ENCODE assay signal across 7 mouse cellular contexts in the genomic region with DNA sequence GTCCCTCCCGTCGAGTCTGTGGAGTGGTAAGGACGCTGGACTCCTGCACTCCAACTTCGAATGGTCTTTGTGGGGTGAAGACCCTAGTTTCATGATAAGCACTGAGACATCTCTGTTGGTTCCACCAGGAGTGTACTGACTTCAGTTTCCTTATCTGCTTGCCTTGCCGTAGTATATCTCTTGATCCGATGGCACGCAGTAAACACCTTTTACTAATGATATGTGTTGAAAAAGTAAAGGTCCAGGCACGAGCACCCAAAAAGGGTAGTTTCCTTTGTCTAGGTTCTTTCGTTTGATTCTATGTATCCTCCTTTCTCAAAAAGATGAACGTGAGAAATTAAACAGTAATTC. TPM values are rescaled to one million over a fixed set of nuclear protein-coding genes. Genes with fewer than 3 reads are reported as not detected.
A peak's percentile ranks its signal among the peaks of the same experiment; 100 is the strongest.
DNase-seq lines count a peak whose midpoint lies in the region; ATAC-seq lines count a peak whose summit lies in the region.

No protein-coding gene starts in this region.

- H3K9me3 ChIP-seq in megakaryocyte, embryonic 14.5 days = peaks cover 5% of the 10 kb centered on the region; the same call in 1 of the 2 replicates
- no peaks in the 10 kb centered on the region for H3K9me3 ChIP-seq in forebrain, embryonic 13.5 days (replicated peaks)
- H3K9me3 ChIP-seq in liver, embryonic 11.5 days (ENCODE audit: control insufficient read depth, low read length) = no peaks in the 10 kb centered on the region
- H3K9me3 ChIP-seq in stomach, embryonic 16.5 days (replicated peaks; ENCODE audit: control insufficient read depth, low read length) = no peaks in the 10 kb centered on the region

- peak overlapping the region; percentile 93 for H3K4me3 ChIP-seq in megakaryocyte, embryonic 14.5 days (replicated peaks)
- peak overlapping the region; percentile 88 for H3K4me3 ChIP-seq in forebrain, embryonic 13.5 days
- H3K4me3 ChIP-seq in liver, embryonic 11.5 days (ENCODE audit: low read depth, low read length) = peak overlapping the region; percentile 75
- peak overlapping the region; percentile 73 for H3K4me3 ChIP-seq in stomach, embryonic 16.5 days (replicated peaks; ENCODE audit: low read length)

- ATAC-seq in megakaryocyte, adult 5-6 weeks (ENCODE audit: poor library complexity, severe bottlenecking) = no peak; the same call in 1 of the 2 replicates
- no peak for ATAC-seq in forebrain, embryonic 13.5 days
- peak; percentile 25; the same call in 1 of the 2 replicates for ATAC-seq in liver, embryonic 11.5 days (replicated peaks; ENCODE audit: low FRiP score)
- no peak for ATAC-seq in stomach, embryonic 16.5 days (ENCODE audit: insufficient read depth, low FRiP score)

- H3K27ac ChIP-seq in forebrain, embryonic 13.5 days = no peak overlapping the region
- no peak overlapping the region for H3K27ac ChIP-seq in liver, embryonic 11.5 days (ENCODE audit: low read depth, low read length)
- H3K27ac ChIP-seq in stomach, embryonic 16.5 days (ENCODE audit: low read length) = no peak overlapping the region

- no peak for DNase-seq in liver, embryonic 11.5 days (ENCODE audit: low spot score)
- DNase-seq in left cerebral cortex, adult 18-20 months (ENCODE audit: low spot score in 2 of 2) = no peak
- DNase-seq in frontal cortex, postnatal 14 days (ENCODE audit: low spot score in 2 of 2) = no peak

- no peaks in the 10 kb centered on the region for H3K36me3 ChIP-seq in megakaryocyte, embryonic 14.5 days (replicated peaks; ENCODE audit: low read length)
- peaks cover 3% of the 10 kb centered on the region; the same call in 1 of the 2 replicates for H3K36me3 ChIP-seq in forebrain, embryonic 13.5 days (ENCODE audit: poor library complexity, severe bottlenecking)
- H3K36me3 ChIP-seq in liver, embryonic 11.5 days (ENCODE audit: control insufficient read depth, insufficient read depth, low read length) = no peaks in the 10 kb centered on the region
- H3K36me3 ChIP-seq in stomach, embryonic 16.5 days (ENCODE audit: control insufficient read depth, insufficient read depth, low read length) = no peaks in the 10 kb centered on the region

- H3K4me2 ChIP-seq in forebrain, embryonic 13.5 days = peak overlapping the region; percentile 83
- peak overlapping the region; percentile 100 for H3K4me2 ChIP-seq in liver, embryonic 11.5 days
- H3K4me2 ChIP-seq in stomach, embryonic 16.5 days (ENCODE audit: low read depth, low read length) = peak overlapping the region; percentile 99

- peaks cover 50% of the 10 kb centered on the region for H3K27me3 ChIP-seq in megakaryocyte, embryonic 14.5 days (replicated peaks)
- no peaks in the 10 kb centered on the region for H3K27me3 ChIP-seq in forebrain, embryonic 13.5 days
- peaks cover 27% of the 10 kb centered on the region for H3K27me3 ChIP-seq in liver, embryonic 11.5 days (replicated peaks; ENCODE audit: control insufficient read depth, insufficient read depth, low read length)
- H3K27me3 ChIP-seq in stomach, embryonic 16.5 days (ENCODE audit: control insufficient read depth, insufficient read depth, low read length) = peaks cover 27% of the 10 kb centered on the region

- H3K4me1 ChIP-seq in megakaryocyte, embryonic 14.5 days = peaks cover 23% of the 10 kb centered on the region
- peaks cover 11% of the 10 kb centered on the region for H3K4me1 ChIP-seq in forebrain, embryonic 13.5 days
- peaks cover 8% of the 10 kb centered on the region; the same call in 1 of the 2 replicates for H3K4me1 ChIP-seq in liver, embryonic 11.5 days (replicated peaks; ENCODE audit: control insufficient read depth, insufficient read depth, low read length)
- peaks cover 13% of the 10 kb centered on the region; the same call in 1 of the 2 replicates for H3K4me1 ChIP-seq in stomach, embryonic 16.5 days (ENCODE audit: control insufficient read depth, insufficient read depth, low read length)

- H3K9ac ChIP-seq in forebrain, embryonic 13.5 days = peak overlapping the region; percentile 92
- H3K9ac ChIP-seq in liver, embryonic 11.5 days (ENCODE audit: low read depth, low read length) = peak overlapping the region; percentile 62
- H3K9ac ChIP-seq in stomach, embryonic 16.5 days (ENCODE audit: low read length) = peak overlapping the region; percentile 75

- WGBS in forebrain, embryonic 13.5 days = 13% methylated on average over 10 of the region's 10 CpGs
- WGBS in liver, embryonic 11.5 days = 14% methylated on average over 10 of the region's 10 CpGs
- WGBS in stomach, embryonic 16.5 days = 10% methylated on average over 10 of the region's 10 CpGs

RNA-seq across cellular contexts. Expression of a gene that starts 0.4 kb away (rescaled TPM):
- polyA plus RNA-seq in megakaryocyte, embryonic 14.5 days (2012; ENCODE audit: insufficient read depth, low replicate concordance) = 0.32 TPM in 1 of 2 replicates, not detected in the other
- total RNA-seq in megakaryocyte, adult 5-6 weeks (2015) = 0.76 and 0.91 TPM in 2 replicates
- total RNA-seq in megakaryocyte, adult 5-6 weeks (2017) = 0.57 and 0.81 TPM in 2 replicates
- polyA plus RNA-seq in forebrain, embryonic 13.5 days (2015; fragmentation: Nextera tagmentation; extraction: Ambion mirVana) = 16.8 and 17.4 TPM in 2 replicates
- 1.9 and 2.6 TPM in 2 replicates for polyA plus RNA-seq in liver, embryonic 11.5 days (2014; fragmentation: Nextera tagmentation; extraction: Ambion mirVana)
- 1.5 and 1.9 TPM in 2 replicates for polyA plus RNA-seq in stomach, embryonic 16.5 days (2015; fragmentation: Nextera tagmentation; extraction: Ambion mirVana)
- total RNA-seq in left cerebral cortex, adult 18-20 months (2021) = 100 to 1,000 TPM; 134 to 135 TPM

RNA-seq across cellular contexts. Expression of a gene that starts 45.5 kb away (rescaled TPM):
- polyA plus RNA-seq in megakaryocyte, embryonic 14.5 days (2012; ENCODE audit: insufficient read depth, low replicate concordance) = 0.22 TPM in 1 of 2 replicates, not detected in the other
- total RNA-seq in megakaryocyte, adult 5-6 weeks (2015) = 4.6 and 4.8 TPM in 2 replicates
- 5.2 and 5.7 TPM in 2 replicates for total RNA-seq in megakaryocyte, adult 5-6 weeks (2017)
- 10.7 and 11.2 TPM in 2 replicates for polyA plus RNA-seq in forebrain, embryonic 13.5 days (2015; fragmentation: Nextera tagmentation; extraction: Ambion mirVana)
- polyA plus RNA-seq in liver, embryonic 11.5 days (2014; fragmentation: Nextera tagmentation; extraction: Ambion mirVana) = 5.0 and 5.5 TPM in 2 replicates
- 6.3 and 7.1 TPM in 2 replicates for polyA plus RNA-seq in stomach, embryonic 16.5 days (2015; fragmentation: Nextera tagmentation; extraction: Ambion mirVana)
- total RNA-seq in left cerebral cortex, adult 18-20 months (2021) = 1 to 10 TPM; 3.1 to 4.2 TPM

RNA-seq across cellular contexts. Expression of a gene that starts 45.6 kb away (rescaled TPM):
- not detected in 2 replicates for polyA plus RNA-seq in megakaryocyte, embryonic 14.5 days (2012; ENCODE audit: insufficient read depth, low replicate concordance)
- 0.13 and 0.43 TPM in 2 replicates for total RNA-seq in megakaryocyte, adult 5-6 weeks (2015)
- total RNA-seq in megakaryocyte, adult 5-6 weeks (2017) = 0.15 and 1.1 TPM in 2 replicates
- 0.10 and 0.43 TPM in 2 replicates for polyA plus RNA-seq in forebrain, embryonic 13.5 days (2015; fragmentation: Nextera tagmentation; extraction: Ambion mirVana)
- 0.32 and 0.48 TPM in 2 replicates for polyA plus RNA-seq in liver, embryonic 11.5 days (2014; fragmentation: Nextera tagmentation; extraction: Ambion mirVana)
- polyA plus RNA-seq in stomach, embryonic 16.5 days (2015; fragmentation: Nextera tagmentation; extraction: Ambion mirVana) = 0.36 and 1.0 TPM in 2 replicates
- total RNA-seq in left cerebral cortex, adult 18-20 months (2021) = under 1 TPM; 0.14 to 0.30 TPM
